Mouse (Mus musculus): ENCODE measurements at regions not wholly inside any gene's neighbourhood (a gene's known extent, or its start where the extent isn't known, plus 50 kb on each side); places are given as distances from the start of the nearest gene placed in this dataset.

GRCm38 (mm10) chr13:85437875-85438274 is 148.9 kb upstream of the Rasa1 start:
- Histone ChIP-seq H3K27me3 (replicated peaks; ENCODE audit: insufficient read depth, low read length) (no peaks in the 10 kb centered on the region), H3K4me3 (ENCODE audit: low read depth, low read length) (no peak overlapping the region), H3K9ac (replicated peaks; ENCODE audit: low read depth) (no peak overlapping the region), H3K4me2 (replicated peaks; ENCODE audit: low read depth, low read length) (no peak overlapping the region), H3K36me3 (ENCODE audit: insufficient read depth, low read length) (no peaks in the 10 kb centered on the region), H3K9me3 (ENCODE audit: low read length) (no peaks in the 10 kb centered on the region), H3K4me1 (ENCODE audit: insufficient read depth, low read depth, low read length) (no peaks in the 10 kb centered on the region), H3K27ac (ENCODE audit: low read length) (no peak overlapping the region)
- TF ChIP-seq CTCF (IDR thresholded peaks at IDR 0.05) (no peak), EP300 (IDR thresholded peaks at IDR 0.05) (no peak)
- ATAC-seq (no peak), DNase-seq (ENCODE audit: low spot score) (no peak)

GRCm38 (mm10) chr13:85437009-85437408 is 148.1 kb upstream of the Rasa1 start:
- TF ChIP-seq EP300 (IDR thresholded peaks at IDR 0.05): no peak
- TF ChIP-seq CTCF (IDR thresholded peaks at IDR 0.05): no peak
- Histone ChIP-seq H3K4me3 (ENCODE audit: low read depth, low read length) (no peak overlapping the region), H3K4me1 (ENCODE audit: insufficient read depth, low read depth, low read length) (no peaks in the 10 kb centered on the region), H3K4me2 (replicated peaks; ENCODE audit: low read depth, low read length) (no peak overlapping the region), H3K27ac (ENCODE audit: low read length) (no peak overlapping the region), H3K9me3 (ENCODE audit: low read length) (no peaks in the 10 kb centered on the region), H3K27me3 (replicated peaks; ENCODE audit: insufficient read depth, low read length) (no peaks in the 10 kb centered on the region), H3K36me3 (ENCODE audit: insufficient read depth, low read length) (no peaks in the 10 kb centered on the region), H3K9ac (replicated peaks; ENCODE audit: low read depth) (no peak overlapping the region)
- ATAC-seq (no peak), DNase-seq (ENCODE audit: low spot score) (no peak)
- 78% methylated on average over 4 of the region's 4 CpGs for WGBS

- WGBS: 86% methylated on average over 1 of the region's 1 CpGs
- DNase-seq (ENCODE audit: low spot score): no peak
- Histone ChIP-seq H3K9ac (replicated peaks; ENCODE audit: low read depth) (no peak overlapping the region), H3K4me2 (replicated peaks; ENCODE audit: low read depth, low read length) (no peak overlapping the region), H3K36me3 (ENCODE audit: insufficient read depth, low read length) (no peaks in the 10 kb centered on the region), H3K9me3 (ENCODE audit: low read length) (no peaks in the 10 kb centered on the region), H3K4me1 (ENCODE audit: insufficient read depth, low read depth, low read length) (no peaks in the 10 kb centered on the region), H3K4me3 (ENCODE audit: low read depth, low read length) (no peak overlapping the region), H3K27ac (ENCODE audit: low read length) (no peak overlapping the region), H3K27me3 (replicated peaks; ENCODE audit: insufficient read depth, low read length) (no peaks in the 10 kb centered on the region)
- no peak for ATAC-seq
- TF ChIP-seq CTCF (IDR thresholded peaks at IDR 0.05): no peak
- TF ChIP-seq EP300 (IDR thresholded peaks at IDR 0.05): no peak
These were observed 147.3 kb upstream of the Rasa1 start for GRCm38 (mm10) chr13:85436254-85436653.

GRCm38 (mm10) chr13:85430821-85431220 is 141.9 kb upstream of the Rasa1 start:
- Histone ChIP-seq H3K4me3 (ENCODE audit: low read depth, low read length) (no peak overlapping the region), H3K27me3 (replicated peaks; ENCODE audit: insufficient read depth, low read length) (no peaks in the 10 kb centered on the region), H3K9me3 (ENCODE audit: low read length) (no peaks in the 10 kb centered on the region), H3K4me2 (replicated peaks; ENCODE audit: low read depth, low read length) (no peak overlapping the region), H3K36me3 (ENCODE audit: insufficient read depth, low read length) (no peaks in the 10 kb centered on the region), H3K27ac (ENCODE audit: low read length) (no peak overlapping the region), H3K4me1 (ENCODE audit: insufficient read depth, low read depth, low read length) (no peaks in the 10 kb centered on the region), H3K9ac (replicated peaks; ENCODE audit: low read depth) (no peak overlapping the region)
- ATAC-seq (no peak), DNase-seq (ENCODE audit: low spot score) (no peak)
- 73% methylated on average over 2 of the region's 2 CpGs for WGBS
- TF ChIP-seq CTCF (IDR thresholded peaks at IDR 0.05) (no peak), EP300 (IDR thresholded peaks at IDR 0.05) (no peak)

- Histone ChIP-seq H3K9me3 (ENCODE audit: low read length) (no peaks in the 10 kb centered on the region), H3K4me1 (ENCODE audit: insufficient read depth, low read depth, low read length) (no peaks in the 10 kb centered on the region), H3K36me3 (ENCODE audit: insufficient read depth, low read length) (no peaks in the 10 kb centered on the region), H3K4me2 (replicated peaks; ENCODE audit: low read depth, low read length) (no peak overlapping the region), H3K27ac (ENCODE audit: low read length) (no peak overlapping the region), H3K27me3 (replicated peaks; ENCODE audit: insufficient read depth, low read length) (no peaks in the 10 kb centered on the region), H3K4me3 (ENCODE audit: low read depth, low read length) (no peak overlapping the region), H3K9ac (replicated peaks; ENCODE audit: low read depth) (no peak overlapping the region)
- DNase-seq (ENCODE audit: low spot score) (no peak), ATAC-seq (no peak)
- TF ChIP-seq CTCF (IDR thresholded peaks at IDR 0.05) (no peak), EP300 (IDR thresholded peaks at IDR 0.05) (no peak)
- 56% methylated on average over 3 of the region's 3 CpGs for WGBS
These were observed 141.1 kb upstream of the Rasa1 start for GRCm38 (mm10) chr13:85430040-85430439.

- H3K36me3 ChIP-seq (ENCODE audit: insufficient read depth, low read length): no peaks in the 10 kb centered on the region
- no peak for DNase-seq (ENCODE audit: low spot score)
- no peak for ATAC-seq
- no peak overlapping the region for H3K4me2 ChIP-seq (replicated peaks; ENCODE audit: low read depth, low read length)
- H3K9me3 ChIP-seq (ENCODE audit: low read length): no peaks in the 10 kb centered on the region
- no peaks in the 10 kb centered on the region for H3K27me3 ChIP-seq (replicated peaks; ENCODE audit: insufficient read depth, low read length)
- TF ChIP-seq EP300 (IDR thresholded peaks at IDR 0.05): no peak
- no peak overlapping the region for H3K27ac ChIP-seq (ENCODE audit: low read length)
- no peaks in the 10 kb centered on the region for H3K4me1 ChIP-seq (ENCODE audit: insufficient read depth, low read depth, low read length)
- WGBS: 66% methylated on average over 1 of the region's 1 CpGs
- no peak overlapping the region for H3K9ac ChIP-seq (replicated peaks; ENCODE audit: low read depth)
- no peak overlapping the region for H3K4me3 ChIP-seq (ENCODE audit: low read depth, low read length)
These were observed 129.7 kb upstream of the Rasa1 start for GRCm38 (mm10) chr13:85418671-85419070.

- Histone ChIP-seq H3K27me3 (replicated peaks; ENCODE audit: insufficient read depth, low read length) (no peaks in the 10 kb centered on the region), H3K4me1 (ENCODE audit: insufficient read depth, low read depth, low read length) (no peaks in the 10 kb centered on the region), H3K9ac (replicated peaks; ENCODE audit: low read depth) (no peak overlapping the region), H3K9me3 (ENCODE audit: low read length) (no peaks in the 10 kb centered on the region), H3K4me3 (ENCODE audit: low read depth, low read length) (no peak overlapping the region), H3K36me3 (ENCODE audit: insufficient read depth, low read length) (no peaks in the 10 kb centered on the region), H3K27ac (ENCODE audit: low read length) (no peak overlapping the region), H3K4me2 (replicated peaks; ENCODE audit: low read depth, low read length) (no peak overlapping the region)
- 76% methylated on average over 4 of the region's 4 CpGs for WGBS
- ATAC-seq (no peak), DNase-seq (ENCODE audit: low spot score) (no peak)
- no peak for TF ChIP-seq CTCF (IDR thresholded peaks at IDR 0.05)
- no peak for TF ChIP-seq EP300 (IDR thresholded peaks at IDR 0.05)
These were observed 126.0 kb upstream of the Rasa1 start for GRCm38 (mm10) chr13:85414951-85415350.
